Mouse (Mus musculus) lung, adult 2 months (tissue): ENCODE measurements around the gene Bhlhe40.

ENCODE experiments used
- CTCF ChIP-seq: fragments of 200-500 bp; IDR thresholded peaks from 2 replicates; pipeline ENCODE4 v1.5.1; 2011; ENCODE audit warnings: mild to moderate bottlenecking, low read length, control low read depth; ENCODE audit not compliant: insufficient read depth
- POLR2A ChIP-seq: fragments of 200-500 bp; IDR thresholded peaks from 2 replicates; pipeline ENCODE4 v1.6.1; 2011; ENCODE audit warnings: low read depth, mild to moderate bottlenecking, control low read depth, low read length, borderline replicate concordance; ENCODE audit errors: extremely low read depth

- no peak for TF ChIP-seq CTCF
- TF ChIP-seq POLR2A = no peak
These were observed 24.0 kb downstream of the Bhlhe40 start for GRCm38 (mm10) chr6:108684430-108684829.
